Mouse (Mus musculus): ENCODE data around the gene Ppp1r14c.

- TF ChIP-seq CTCF (IDR thresholded peaks at IDR 0.05; ENCODE audit: borderline replicate concordance, extremely low read depth, insufficient read depth, insufficient read length) (no peak), POLR2A (IDR thresholded peaks at IDR 0.05; ENCODE audit: borderline replicate concordance, extremely low read depth, insufficient read depth, insufficient read length, poor library complexity, severe bottlenecking) (no peak)
These were observed 29.6 kb downstream of the Ppp1r14c start for GRCm38 (mm10) chr10:3395341-3395931.
